Mouse (Mus musculus) spleen, adult 2 months (tissue): ENCODE measurements at regions not wholly inside any gene's neighbourhood (a gene's known extent, or its start where the extent isn't known, plus 50 kb on each side); places are given as distances from the start of the nearest gene placed in this dataset.
A peak's percentile ranks its signal among the peaks of the same experiment; 100 is the strongest.

Experiments used
- DNase-seq, 2 experiments: peaks; one replicate each; pipeline versions ENCODE4 v3.0.0 to v3.0.0-alpha.2; 2012 to 2021; ENCODE audit warnings: low spot score in 2 of 2, low read depth in 1 of 2
- H3K27ac ChIP-seq: fragments of 200-500 bp; 2 replicates; pipeline ENCODE4 v1.5.1; 2012; ENCODE audit warnings: low read length, inconsistent platforms; ENCODE audit not compliant: insufficient read depth
- H3K27me3 ChIP-seq: fragments of 200-500 bp; 2 replicates; pipeline ENCODE4 v1.6.1; 2012; ENCODE audit warnings: mild to moderate bottlenecking, moderate library complexity, low read length, inconsistent platforms; ENCODE audit not compliant: control insufficient read depth, insufficient read depth
- H3K36me3 ChIP-seq: fragments of 200-500 bp; 2 replicates; pipeline ENCODE4 v1.6.1; 2012; ENCODE audit warnings: mild to moderate bottlenecking, low read length, inconsistent platforms; ENCODE audit not compliant: control insufficient read depth, insufficient read depth
- H3K4me1 ChIP-seq: fragments of 200-500 bp; 2 replicates; pipeline ENCODE4 v1.6.1; 2011; ENCODE audit warnings: inconsistent platforms; ENCODE audit not compliant: control insufficient read depth, insufficient read depth, insufficient read length
- H3K4me3 ChIP-seq: fragments of 200-500 bp; 2 replicates; pipeline ENCODE4 v1.5.1; 2011; ENCODE audit warnings: mild to moderate bottlenecking, inconsistent platforms; ENCODE audit not compliant: insufficient read depth, insufficient read length; ENCODE audit errors: extremely low read depth
- CTCF ChIP-seq: fragments of 200-500 bp; IDR thresholded peaks from 2 replicates; pipeline ENCODE4 v1.5.1; 2011; ENCODE audit warnings: mild to moderate bottlenecking, inconsistent platforms; ENCODE audit not compliant: insufficient read depth, insufficient read length, insufficient replicate concordance; ENCODE audit errors: extremely low read depth
- POLR2A ChIP-seq: fragments of 200-500 bp; IDR thresholded peaks from 2 replicates; pipeline ENCODE4 v1.6.1; 2011; ENCODE audit warnings: low read depth, low read length, inconsistent platforms
- WGBS: fragments of 180-500 bp; shearing (Covaris S2); methylation state at CpG from one replicate; pipeline ENCODE4 v1.1.7; 2018; 5-methylcytosine and 5-hydroxymethylcytosine counted together

- 76% methylated on average over 1 of the region's 1 CpGs for WGBS
- Histone ChIP-seq H3K27me3 (no peaks in the 10 kb centered on the region), H3K4me1 (no peaks in the 10 kb centered on the region), H3K27ac (no peak overlapping the region), H3K4me3 (no peak overlapping the region), H3K36me3 (no peaks in the 10 kb centered on the region)
- DNase-seq: no peak
- TF ChIP-seq CTCF (no peak), POLR2A (no peak)
These were observed 158.4 kb upstream of the Rpl34 start for GRCm38 (mm10) chr3:130888587-130888986.

DNA sequence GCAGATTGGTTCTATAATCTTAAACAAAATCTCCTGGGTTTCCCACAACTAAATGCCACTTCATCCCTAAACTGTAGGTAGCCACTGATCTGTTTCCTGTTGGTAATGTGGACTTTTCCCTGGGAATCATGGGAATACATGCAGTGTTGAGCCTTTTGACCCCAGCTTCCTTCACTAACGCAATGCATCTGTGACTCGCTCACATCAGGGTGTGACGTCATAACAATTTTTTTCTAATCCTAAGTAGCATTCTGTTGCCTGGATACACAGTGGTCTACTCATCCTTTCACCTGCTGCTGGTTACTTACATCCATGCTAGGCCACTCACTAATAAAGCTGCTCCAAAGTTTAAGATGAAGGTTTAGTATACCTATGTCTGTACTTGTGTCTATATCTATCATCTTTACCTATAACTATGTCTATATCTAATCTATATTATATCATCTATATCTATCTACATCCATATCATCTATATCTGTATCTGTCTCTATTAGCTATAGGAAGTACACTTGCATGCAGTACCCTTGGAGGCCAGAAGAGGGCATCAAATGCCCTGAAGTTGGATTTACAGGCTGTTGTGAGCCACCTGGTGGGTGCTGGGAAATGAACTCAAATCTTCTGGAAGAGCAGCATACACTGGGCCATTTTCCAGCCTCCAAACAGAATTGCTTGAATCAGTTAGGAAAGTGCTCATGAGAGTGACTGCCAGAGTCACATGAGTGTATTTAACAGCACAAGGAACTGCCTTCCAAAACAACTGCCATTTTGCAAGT, 157.5 kb upstream of the Rpl34 start:
- Histone ChIP-seq H3K27me3 (no peaks in the 10 kb centered on the region), H3K4me1 (no peaks in the 10 kb centered on the region), H3K36me3 (no peaks in the 10 kb centered on the region), H3K27ac (no peak overlapping the region), H3K4me3 (no peak overlapping the region)
- peak; percentile 42; the same call in 1 of the 2 replicates for TF ChIP-seq CTCF
- TF ChIP-seq POLR2A: no peak
- DNase-seq: peak; percentile 34 to 60
- WGBS: 85% methylated on average over 3 of the region's 3 CpGs

DNA sequence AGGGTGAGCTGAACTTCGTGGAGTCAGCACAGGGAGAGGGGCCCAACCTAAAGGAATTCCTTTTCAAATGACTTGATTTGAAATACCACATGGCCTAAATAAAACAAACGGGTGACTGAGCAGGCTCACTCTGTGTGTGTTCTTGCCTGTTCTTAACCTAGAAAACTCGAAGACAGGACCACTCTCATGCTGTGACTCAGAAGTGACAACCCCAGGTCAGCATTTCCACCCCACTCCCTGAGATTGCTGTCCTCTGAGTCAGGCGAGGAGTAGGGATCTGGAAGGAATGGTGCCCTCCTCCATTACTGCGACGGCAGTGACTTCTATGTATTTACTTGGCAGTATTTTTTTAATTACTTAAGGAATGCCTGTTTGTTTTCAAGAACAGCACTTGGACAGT, 155.8 kb upstream of the Rpl34 start:
- no peak overlapping the region for H3K27ac ChIP-seq
- H3K36me3 ChIP-seq: no peaks in the 10 kb centered on the region
- WGBS: 75% methylated on average over 6 of the region's 6 CpGs
- no peaks in the 10 kb centered on the region for H3K27me3 ChIP-seq
- no peak overlapping the region for H3K4me3 ChIP-seq
- H3K4me1 ChIP-seq: no peaks in the 10 kb centered on the region
- no peak for DNase-seq
- TF ChIP-seq CTCF (no peak), POLR2A (no peak)

DNA sequence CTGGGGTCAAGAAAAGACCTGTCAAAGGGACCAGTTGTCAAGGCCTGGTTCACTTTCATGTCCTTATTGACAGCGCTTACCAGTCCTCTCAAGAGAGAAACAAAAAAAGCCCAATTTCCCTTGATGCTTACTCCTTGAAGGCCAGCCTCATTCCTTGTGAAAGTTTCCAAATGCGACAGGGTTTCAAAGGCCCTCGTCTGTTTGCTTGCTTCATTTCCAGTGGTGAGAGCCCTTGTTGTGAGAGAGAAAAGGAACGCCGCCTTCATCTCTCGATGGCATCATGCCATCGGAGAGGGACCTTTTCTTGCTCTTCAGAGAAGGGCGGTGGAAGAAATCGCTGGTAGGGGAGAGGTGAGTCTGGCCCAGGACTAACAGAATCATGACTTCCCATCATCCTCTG, 154.2 kb upstream of the Rpl34 start:
- Histone ChIP-seq H3K4me1 (no peaks in the 10 kb centered on the region), H3K27ac (no peak overlapping the region; the same call in 1 of the 2 replicates), H3K27me3 (no peaks in the 10 kb centered on the region), H3K4me3 (no peak overlapping the region), H3K36me3 (no peaks in the 10 kb centered on the region)
- 89% methylated on average over 9 of the region's 9 CpGs for WGBS
- no peak for TF ChIP-seq CTCF
- no peak for TF ChIP-seq POLR2A
- DNase-seq: no peak

- H3K27me3 ChIP-seq: no peaks in the 10 kb centered on the region
- no peaks in the 10 kb centered on the region for H3K36me3 ChIP-seq
- DNase-seq: no peak
- no peak overlapping the region for H3K27ac ChIP-seq
- H3K4me3 ChIP-seq: no peak overlapping the region
- no peaks in the 10 kb centered on the region for H3K4me1 ChIP-seq
- TF ChIP-seq POLR2A: no peak
- no peak for TF ChIP-seq CTCF
- WGBS: 45% methylated on average over 4 of the region's 4 CpGs
These were observed 153.7 kb upstream of the Rpl34 start for GRCm38 (mm10) chr3:130883928-130884327.

DNA sequence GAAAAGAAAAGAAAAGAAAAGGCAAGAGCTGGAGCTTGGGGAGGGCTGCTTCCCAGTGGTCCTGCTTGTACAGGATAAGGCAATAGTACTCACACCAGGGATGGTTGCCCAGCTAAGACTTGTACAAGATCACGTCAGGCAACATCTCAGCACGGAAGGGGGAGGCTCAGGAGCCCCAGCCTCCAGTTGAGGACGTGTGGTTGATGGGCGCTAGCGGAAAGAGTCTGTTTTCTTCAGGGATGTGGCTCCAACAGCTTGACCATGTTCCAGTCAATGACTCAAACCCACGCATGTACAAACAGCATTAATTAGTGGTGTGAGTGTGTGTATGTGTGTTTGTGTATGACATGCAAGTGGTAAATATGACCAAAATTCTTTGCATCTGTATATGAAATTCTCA, 153.1 kb upstream of the Rpl34 start:
- H3K4me3 ChIP-seq: no peak overlapping the region
- no peaks in the 10 kb centered on the region for H3K4me1 ChIP-seq
- WGBS: 84% methylated on average over 6 of the region's 6 CpGs
- H3K36me3 ChIP-seq: no peaks in the 10 kb centered on the region
- no peak for DNase-seq
- TF ChIP-seq CTCF (no peak), POLR2A (no peak)
- H3K27ac ChIP-seq: no peak overlapping the region
- no peaks in the 10 kb centered on the region for H3K27me3 ChIP-seq

GRCm38 (mm10) chr3:130880482-130880881, 150.3 kb upstream of the Rpl34 start:
- Histone ChIP-seq H3K27me3 (no peaks in the 10 kb centered on the region), H3K36me3 (no peaks in the 10 kb centered on the region), H3K4me1 (no peaks in the 10 kb centered on the region), H3K4me3 (no peak overlapping the region), H3K27ac (no peak overlapping the region)
- TF ChIP-seq POLR2A: no peak
- DNase-seq: no peak
- 84% methylated on average over 6 of the region's 6 CpGs for WGBS
